Mouse (Mus musculus) right cerebral cortex, postnatal 14 days (tissue): ENCODE measurements around the gene Hpse.

ENCODE experiments used
- DNase-seq: peaks from one replicate; pipeline ENCODE4 v3.0.0; 2022

The Hpse gene

DNA sequence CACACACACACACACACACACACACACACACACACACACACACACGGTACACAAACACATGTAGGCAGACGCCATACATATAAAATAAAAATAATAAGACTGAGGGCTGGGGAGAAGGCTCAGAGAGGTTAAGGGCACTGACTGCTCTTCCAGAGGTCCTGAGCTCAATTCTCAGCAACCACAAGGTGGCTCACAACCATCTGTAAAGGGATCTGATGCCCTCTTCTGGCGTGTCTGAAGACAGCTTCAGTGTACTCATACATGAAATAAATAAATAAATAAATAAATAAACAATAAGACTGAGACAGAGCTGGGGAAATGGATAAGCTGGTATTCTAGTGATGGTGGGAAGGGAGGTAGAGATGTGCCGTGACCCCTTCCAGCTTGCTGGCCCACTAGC, 33.9 kb downstream of the Hpse start:
- DNase-seq, result no peak

DNA sequence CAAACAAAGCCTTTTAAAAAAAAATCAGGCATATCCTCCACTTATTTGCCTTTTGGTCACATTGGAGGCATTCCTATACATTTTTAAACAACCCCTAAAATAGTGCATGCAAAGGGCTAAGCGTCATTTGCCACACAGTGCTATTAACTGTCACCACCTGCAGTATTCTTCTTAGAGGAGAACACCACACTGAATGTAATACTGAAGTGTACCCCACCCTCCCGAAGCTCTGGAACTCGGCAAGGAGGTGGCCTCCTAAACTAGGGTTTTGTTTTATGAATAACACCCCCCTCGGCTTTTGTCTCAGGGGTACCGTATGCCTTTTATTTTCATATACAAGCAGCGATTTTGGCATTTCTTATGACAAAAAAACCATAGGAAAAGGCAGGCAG, 39.0 kb downstream of the Hpse start:
- no peak for DNase-seq

- DNase-seq, result no peak
Observed at GRCm38 (mm10) chr5:100679911-100680541, 39.5 kb downstream of the Hpse start.

GRCm38 (mm10) chr5:100674711-100675376, 44.7 kb downstream of the Hpse start, which contains the start of gene Coq2:
TSS of gene Coq2 (minus strand) at chr5:100675140.
- peak; percentile 69 for DNase-seq

- DNase-seq, result peak; percentile 90
Observed at GRCm38 (mm10) chr5:100673745-100674486, 45.6 kb downstream of the Hpse start.

DNA sequence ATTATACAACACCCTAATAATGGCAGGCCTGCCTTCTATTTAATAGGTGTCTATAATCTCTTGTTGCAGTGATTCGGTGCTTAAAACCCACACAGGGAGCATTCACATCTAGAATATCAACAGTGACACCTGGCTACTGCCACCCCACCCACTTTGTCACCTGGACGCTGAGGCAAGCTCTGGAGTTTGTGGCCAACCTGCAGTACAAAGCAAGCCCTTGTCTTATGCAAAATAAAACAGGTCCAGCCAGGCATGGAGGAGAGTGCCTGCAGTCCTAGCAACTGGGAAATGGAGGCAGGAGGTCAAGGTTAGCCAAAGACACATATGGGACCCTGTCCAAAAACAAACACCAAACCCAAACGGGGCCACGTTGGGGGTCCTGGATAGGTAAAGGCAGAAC, 47.1 kb downstream of the Hpse start:
- DNase-seq, result no peak

GRCm38 (mm10) chr5:100671897-100672296, 47.6 kb downstream of the Hpse start:
- DNase-seq, result no peak

GRCm38 (mm10) chr5:100671398-100671797, 48.1 kb downstream of the Hpse start:
- DNase-seq, result peak; percentile 42

GRCm38 (mm10) chr5:100666965-100667364, 52.6 kb downstream of the Hpse start:
- no peak for DNase-seq

GRCm38 (mm10) chr5:100663854-100664253, 55.7 kb downstream of the Hpse start:
- no peak for DNase-seq

DNA sequence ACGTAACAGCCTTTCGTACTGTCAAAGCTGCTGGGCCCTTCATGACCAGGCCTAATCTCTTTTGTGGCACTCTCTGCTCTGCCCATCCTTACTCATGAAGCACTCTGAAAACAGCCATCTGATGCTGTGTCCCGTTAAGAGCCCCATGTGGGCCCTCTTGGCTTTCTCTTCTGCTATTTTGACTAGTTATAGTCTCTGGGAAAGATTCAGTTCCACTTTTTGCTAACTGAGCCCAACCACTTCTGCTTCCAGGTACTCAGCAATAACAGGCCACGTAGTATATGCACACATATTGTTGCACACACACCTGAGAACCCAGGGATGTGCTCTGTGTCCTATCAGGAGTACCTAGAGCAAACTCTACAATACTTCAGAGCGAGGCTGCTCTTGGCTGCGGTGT, 56.5 kb downstream of the Hpse start:
- no peak for DNase-seq

DNA sequence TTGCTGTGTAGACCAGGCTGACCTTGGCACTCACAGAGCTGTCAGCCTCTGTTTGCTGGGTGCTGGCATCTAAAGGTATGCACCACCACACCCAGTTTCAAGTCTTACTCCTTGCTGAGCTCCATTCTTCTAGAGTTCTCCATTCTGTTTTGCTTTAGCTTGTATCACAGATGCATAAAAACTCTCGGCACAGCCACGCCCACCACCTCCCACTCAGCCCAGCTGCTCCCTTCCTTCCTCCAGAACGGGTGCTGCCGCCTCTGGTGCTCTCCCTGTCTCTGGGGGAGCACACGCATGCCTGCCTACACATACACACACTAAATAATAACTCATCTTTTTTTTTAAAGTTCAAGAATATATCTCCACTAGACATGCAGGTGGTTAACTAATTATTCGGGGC, 61.1 kb downstream of the Hpse start:
- peak; percentile 36 for DNase-seq

- DNase-seq, result no peak
Observed at GRCm38 (mm10) chr5:100656352-100656751, 63.2 kb downstream of the Hpse start.

DNA sequence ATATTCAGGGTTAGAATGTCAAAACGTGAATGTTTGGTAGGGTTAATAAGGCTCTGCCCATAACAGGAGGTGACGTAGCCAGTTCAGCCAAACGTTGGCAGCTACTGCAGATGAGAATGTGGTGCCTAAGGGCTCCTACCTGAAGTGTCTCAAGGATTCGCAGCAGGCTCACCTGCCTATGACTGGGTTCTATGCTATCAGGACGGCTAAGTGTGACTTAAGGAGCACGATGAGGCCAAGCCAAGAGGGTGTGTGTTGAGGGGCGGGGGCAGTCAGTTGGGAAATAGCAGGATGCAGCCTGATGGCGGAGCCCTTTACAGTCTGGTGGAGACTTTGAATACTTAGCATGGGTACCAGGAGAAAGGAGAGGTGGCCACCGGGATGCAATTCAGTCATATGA, 67.2 kb downstream of the Hpse start:
- DNase-seq, result no peak

- DNase-seq, result no peak
Observed at GRCm38 (mm10) chr5:100651486-100651885, 68.0 kb downstream of the Hpse start.

DNA sequence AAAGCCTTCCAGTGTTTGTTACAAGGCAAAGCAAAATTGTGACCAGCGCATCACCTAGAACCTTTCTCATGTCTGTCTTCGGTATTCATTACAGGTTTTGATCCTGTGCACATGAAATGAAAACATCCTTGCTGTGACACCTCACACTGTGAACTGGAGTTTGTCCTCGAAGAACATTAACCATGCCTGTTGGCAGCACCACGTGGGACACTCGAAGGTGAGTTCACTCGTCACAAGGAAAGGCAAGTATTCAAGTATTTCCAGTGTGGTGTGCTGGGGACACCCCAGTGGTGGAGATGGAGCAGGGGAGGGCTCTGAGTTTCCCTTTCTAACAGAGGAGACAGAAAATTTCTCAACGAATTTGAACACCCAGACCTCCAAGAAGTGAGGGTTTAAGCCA, 68.5 kb downstream of the Hpse start:
- DNase-seq, result no peak

DNA sequence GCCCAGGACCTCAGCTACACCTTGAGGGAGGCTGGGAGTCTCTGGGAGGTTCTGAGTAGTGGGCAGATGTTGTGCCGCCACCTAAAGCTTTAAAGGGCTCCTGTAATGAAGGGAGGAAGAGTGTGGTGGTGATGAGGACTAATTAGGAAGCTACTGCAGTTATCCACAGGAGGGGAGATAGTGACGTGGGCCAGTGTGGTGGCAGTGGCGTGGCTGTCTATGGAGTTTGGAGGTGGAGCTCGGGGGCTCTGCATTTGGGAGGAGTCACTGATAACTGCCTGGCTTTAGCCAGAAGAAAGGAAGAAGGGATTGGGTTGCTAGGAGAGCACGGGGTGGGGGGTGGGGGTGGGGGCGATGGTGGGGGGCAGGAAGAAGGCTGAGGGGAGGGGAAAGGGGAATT, 71.0 kb downstream of the Hpse start:
- no peak for DNase-seq

- DNase-seq, result no peak
Observed at GRCm38 (mm10) chr5:100648046-100648445, 71.5 kb downstream of the Hpse start.

GRCm38 (mm10) chr5:100646558-100646957, 73.0 kb downstream of the Hpse start:
- no peak for DNase-seq

- no peak for DNase-seq
Observed at GRCm38 (mm10) chr5:100643991-100644535, 75.5 kb downstream of the Hpse start.

DNA sequence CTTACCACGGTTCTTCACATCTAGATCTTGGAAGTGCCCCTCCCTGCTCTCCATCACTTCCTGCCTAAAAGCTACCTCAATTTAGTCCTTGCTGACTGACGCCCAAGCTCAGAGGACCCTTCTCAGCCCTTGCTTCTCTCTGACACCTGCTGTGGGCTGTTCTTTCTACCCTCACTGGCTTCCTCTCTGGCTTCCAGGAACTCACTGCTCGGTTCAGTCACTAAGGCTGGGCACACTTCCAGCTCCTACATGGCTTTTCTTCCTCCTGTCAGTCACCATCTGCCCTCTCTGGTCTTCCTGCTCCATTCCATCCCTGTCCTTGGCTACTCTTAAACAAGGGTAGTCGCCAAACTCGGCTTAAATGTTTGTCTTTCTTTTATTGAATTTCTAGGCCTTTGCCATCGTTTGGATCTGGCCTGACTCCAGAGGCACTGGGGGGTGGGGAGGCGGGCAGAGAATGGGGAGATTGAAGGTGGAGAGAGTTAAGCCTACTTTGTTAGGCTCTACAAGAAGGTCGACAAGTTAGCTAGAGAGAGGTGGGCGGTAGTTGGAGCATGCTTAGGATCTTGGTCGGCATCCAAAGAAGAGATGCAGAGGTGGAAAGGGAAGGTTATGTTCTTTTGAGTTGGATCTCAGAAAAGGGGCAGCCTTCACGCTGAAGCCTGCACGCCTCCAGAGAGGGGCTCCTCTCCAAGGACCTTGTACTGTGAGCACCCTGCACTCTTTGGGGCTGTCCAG, 76.1 kb downstream of the Hpse start:
- peak; percentile 38 for DNase-seq

GRCm38 (mm10) chr5:100642316-100642715, 77.2 kb downstream of the Hpse start:
- no peak for DNase-seq

GRCm38 (mm10) chr5:100638483-100638882, 81.0 kb downstream of the Hpse start:
- DNase-seq, result no peak
